Mouse (Mus musculus): ENCODE measurements around the gene 4930522H14Rik. TPM values are rescaled to one million over a fixed set of nuclear protein-coding genes. Genes with fewer than 3 reads are reported as not detected.

4930522H14Rik gene
- not detected for polyA plus RNA-seq (2017; shearing (Covaris generic))

DNA sequence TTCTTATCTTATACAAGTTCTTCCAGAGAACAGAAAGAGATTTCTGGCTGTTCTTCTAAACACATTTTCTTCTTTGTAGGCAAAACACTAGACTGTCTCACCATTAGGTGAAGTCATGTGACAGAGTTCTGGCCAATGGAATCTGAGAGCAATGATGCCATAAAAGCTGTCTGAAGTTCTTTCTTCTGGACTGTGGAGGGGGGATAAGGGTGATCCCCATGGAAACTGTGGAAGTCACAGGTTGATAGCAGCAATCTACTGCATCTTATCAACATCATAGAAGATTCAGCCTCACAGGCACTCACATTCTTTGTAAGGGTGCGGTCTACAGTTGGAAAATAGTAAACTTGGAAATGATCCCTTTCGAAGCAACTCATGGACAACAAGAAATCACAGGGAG lies at the start of gene 4930522H14Rik:
Gene 4930522H14Rik, minus strand, starts transcription at position 187 of the 400 bp plus-strand sequence.
- no peak for ATAC-seq

- ATAC-seq = no peak
These were observed 47.3 kb upstream of the 4930522H14Rik start for GRCm38 (mm10) chr4:109578356-109578755.

DNA sequence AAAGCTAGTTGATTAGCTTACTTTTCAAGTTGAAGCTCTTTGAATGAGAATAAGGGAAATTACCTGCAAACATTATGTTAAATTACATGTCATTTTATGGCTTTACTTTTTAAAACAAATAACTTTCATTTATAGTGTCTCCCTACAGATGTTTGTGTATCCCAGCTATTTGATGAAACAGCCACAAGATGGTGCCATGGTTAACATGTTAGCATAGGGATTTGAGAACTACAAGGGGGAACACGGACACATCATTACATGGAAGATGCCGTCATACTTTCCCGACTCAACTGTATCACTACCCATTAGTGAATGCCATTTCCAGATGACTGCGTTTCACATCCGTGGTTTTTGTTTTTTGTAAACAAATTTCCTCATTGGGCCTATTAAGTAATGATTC lies 45.8 kb upstream of the 4930522H14Rik start:
- ATAC-seq = peak; percentile 40

DNA sequence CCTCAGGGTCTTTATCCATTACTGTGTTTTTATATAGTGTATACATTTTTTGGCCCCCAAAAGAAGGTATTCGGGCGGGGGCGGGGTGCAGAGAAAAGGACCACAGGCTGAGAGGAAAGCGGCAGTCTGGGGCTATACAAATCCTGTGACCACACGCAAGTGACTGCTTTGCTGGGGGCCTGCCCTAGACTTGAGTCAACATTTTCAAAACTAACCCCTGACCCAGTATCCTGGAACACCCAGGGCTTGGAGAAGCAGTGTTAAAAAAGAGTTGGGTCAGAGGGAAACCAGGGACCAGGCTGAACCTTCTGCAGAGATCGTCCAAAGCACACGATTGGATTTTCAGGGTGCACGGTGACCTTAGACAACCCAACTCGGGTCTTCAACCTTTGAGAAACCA lies 43.7 kb upstream of the 4930522H14Rik start:
- no peak for ATAC-seq

DNA sequence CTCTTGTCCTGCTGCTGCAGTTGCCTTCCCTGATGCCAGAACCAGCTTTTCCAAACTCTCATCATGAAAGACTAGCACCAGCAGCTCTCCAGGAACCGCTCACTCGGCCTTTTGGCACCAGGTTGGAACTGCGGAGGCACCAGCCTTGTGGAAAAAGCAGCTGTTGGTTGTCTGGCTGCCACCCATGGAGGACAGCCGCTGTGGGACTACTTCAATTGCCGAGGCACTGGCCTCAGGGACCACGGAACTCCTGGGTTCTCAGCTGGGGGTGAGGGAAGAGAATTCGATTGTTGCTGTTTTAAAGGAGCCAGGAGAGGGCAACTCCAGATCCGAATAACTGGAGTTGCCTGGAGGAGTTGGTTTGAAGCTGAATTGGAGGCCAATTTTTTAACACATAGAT lies 43.2 kb upstream of the 4930522H14Rik start:
- no peak for ATAC-seq

DNA sequence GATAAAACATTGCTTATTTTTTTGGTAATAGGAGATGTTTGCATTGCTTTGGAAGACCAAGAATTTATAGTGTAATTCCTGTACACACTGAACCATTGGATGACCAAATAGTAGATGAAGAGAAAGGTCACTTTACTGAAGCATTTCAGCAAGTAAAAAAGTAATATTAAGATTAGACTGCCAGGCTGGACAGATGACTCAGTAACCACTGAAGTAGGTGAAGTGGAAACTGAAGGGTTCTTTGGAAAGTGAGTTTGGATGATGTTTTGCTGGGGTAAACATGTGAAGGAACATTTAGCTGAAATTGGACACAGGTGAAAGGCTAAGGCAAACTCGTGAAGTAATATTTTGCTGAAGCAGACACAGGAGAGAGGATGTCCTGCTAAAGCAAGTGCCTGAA lies 41.5 kb upstream of the 4930522H14Rik start:
- no peak for ATAC-seq

DNA sequence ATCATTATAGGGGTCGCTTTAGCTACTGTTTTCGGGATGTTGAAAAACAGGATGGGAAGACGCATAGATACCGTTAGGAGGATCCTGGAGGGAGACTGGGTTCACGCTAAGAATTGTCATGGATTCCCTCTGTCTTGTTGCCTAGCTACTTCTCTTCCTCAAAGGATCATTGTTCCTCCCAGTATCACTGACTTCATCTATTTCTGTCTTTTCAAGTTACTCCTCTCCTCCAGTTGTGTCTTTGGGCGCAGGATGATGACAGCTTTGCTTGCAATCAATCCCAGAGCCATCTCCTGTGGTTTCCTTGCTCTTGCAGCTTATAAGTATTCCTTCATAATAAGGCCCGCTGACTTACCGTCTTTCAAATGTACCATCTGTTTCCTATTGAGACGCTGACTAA lies 38.3 kb upstream of the 4930522H14Rik start:
- no peak for ATAC-seq

GRCm38 (mm10) chr4:109568959-109569358 lies 37.9 kb upstream of the 4930522H14Rik start:
- ATAC-seq = no peak

- no peak for ATAC-seq
These were observed 33.6 kb upstream of the 4930522H14Rik start for GRCm38 (mm10) chr4:109564711-109565110.

GRCm38 (mm10) chr4:109550338-109551150 lies 19.4 kb upstream of the 4930522H14Rik start:
- no peak for ATAC-seq

GRCm38 (mm10) chr4:109547306-109547705 lies 16.2 kb upstream of the 4930522H14Rik start:
- no peak for ATAC-seq

GRCm38 (mm10) chr4:109546538-109546937 lies 15.4 kb upstream of the 4930522H14Rik start:
- ATAC-seq = no peak

DNA sequence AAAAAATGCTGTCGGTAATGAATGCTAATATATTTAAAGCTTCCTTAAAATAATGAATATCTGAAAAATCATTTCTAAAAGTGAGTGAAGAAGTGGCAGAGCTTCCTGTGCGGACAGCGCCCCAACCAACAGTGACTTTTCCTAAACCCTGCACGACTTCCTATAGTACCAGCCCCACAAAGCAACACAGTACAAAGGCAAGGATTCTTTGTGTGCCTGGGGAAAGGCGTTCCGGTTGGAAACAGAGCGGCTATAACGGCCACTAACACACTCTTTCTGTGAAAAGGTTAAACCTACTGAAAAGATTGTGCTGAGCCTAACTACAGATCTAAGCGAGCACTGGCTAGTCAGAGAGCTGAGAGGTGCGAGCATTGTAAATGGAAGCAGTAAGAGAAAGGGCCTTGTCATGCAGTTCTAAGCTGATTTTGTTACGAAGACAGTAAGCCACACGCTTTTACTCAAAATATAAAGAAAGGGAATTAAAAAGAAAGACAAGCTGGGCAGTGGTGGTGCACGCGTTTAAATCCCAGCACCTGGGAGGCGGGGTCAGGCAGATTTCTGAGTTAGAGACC lies 766 bp downstream of the 4930522H14Rik start:
- no peak for ATAC-seq

DNA sequence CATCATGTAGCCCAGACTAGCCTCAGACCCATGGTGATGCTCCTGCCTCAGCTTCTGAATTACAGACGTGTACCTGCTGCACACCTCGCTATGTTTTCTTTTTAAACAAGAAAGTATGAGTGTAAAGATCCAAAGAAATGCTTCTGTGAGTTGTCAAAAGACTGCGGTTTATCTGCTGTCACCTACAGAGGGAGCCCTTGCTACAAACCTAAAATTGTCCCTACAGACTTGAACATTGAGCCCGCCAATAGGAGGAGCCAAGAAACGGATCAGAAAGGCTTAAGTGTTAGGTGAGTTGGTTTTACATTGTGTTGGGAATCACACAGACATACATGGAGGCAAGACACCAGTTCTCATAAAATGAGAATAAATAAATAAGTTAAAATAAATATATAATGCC lies 26.2 kb downstream of the 4930522H14Rik start:
- ATAC-seq = peak; percentile 91

- no peak for ATAC-seq
These were observed 32.6 kb downstream of the 4930522H14Rik start for GRCm38 (mm10) chr4:109498476-109498875.

DNA sequence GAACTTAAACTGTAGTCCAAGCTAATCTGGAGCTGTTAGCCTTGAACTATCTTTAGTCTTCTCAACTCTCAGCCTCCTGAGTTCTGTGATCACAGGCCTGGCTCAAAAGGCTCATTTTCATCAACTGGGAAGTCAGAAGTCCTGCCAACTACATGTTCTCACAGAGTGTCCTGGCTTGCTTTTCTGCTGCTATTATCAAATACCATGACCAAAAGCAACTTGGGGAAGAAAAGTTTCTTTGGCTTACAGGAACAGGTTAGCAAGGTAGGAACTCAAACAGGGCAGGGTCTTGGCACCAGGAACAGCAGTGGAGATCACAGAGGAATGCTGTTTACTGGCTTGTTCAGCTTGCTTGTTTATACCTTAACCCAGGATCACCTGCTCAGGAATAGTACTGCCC lies 37.5 kb downstream of the 4930522H14Rik start:
- no peak for ATAC-seq

GRCm38 (mm10) chr4:109488812-109489211 lies 42.3 kb downstream of the 4930522H14Rik start:
- ATAC-seq = no peak

DNA sequence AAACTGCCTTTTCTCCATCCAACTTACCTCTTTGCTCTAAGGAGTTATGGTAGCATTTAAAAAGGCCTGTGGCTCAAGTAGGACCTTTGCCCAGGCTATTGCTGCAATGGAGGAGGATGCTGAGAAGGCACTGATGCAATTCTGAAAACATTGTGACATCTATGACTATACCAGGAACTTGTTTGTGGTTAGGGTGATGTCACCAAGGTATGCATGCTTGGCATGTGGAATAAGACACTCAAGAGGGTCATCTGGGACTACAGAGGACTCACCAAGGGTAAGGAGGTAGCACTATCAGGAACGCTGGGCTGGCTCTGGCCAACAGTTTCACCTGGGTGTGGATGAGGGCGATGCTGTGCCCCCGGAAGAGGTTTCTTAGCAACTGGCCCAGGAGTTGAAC lies 46.5 kb downstream of the 4930522H14Rik start, which contains the start of gene Rnf11:
Gene Rnf11, minus strand, starts transcription at position 108 of the 400 bp plus-strand sequence.
- ATAC-seq = no peak

GRCm38 (mm10) chr4:109482701-109483100 lies 48.4 kb downstream of the 4930522H14Rik start:
- ATAC-seq = no peak

GRCm38 (mm10) chr4:109481424-109481823 lies 49.7 kb downstream of the 4930522H14Rik start:
- no peak for ATAC-seq

DNA sequence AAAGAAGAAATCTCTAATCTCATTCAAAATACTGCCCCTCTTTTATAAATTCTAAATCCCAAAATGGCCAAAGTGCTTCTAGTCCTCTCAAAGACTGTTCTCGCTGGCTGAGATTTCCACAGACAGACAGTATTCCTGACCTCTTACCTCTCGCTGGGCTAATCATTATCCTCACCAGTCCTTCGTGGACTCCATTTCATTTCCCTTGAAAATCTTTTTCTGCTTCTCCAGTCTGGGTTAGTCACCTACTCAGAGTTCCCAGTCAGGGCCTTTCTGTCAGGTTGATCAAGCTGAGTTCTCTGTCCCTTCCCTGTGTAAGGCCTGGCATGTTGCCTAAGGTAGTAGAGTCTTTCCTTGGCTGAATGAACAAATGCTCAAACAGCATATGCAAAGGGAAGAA lies 53.6 kb downstream of the 4930522H14Rik start:
- ATAC-seq = no peak

- ATAC-seq = peak; percentile 80
These were observed 54.5 kb downstream of the 4930522H14Rik start for GRCm38 (mm10) chr4:109476554-109477014.

GRCm38 (mm10) chr4:109475577-109476553 lies 55.2 kb downstream of the 4930522H14Rik start:
- ATAC-seq = peak; percentile 28

All from activated CD4-positive, CD25-positive, alpha-beta regulatory T cell, adult 4 months (primary cell).